Mouse (Mus musculus) ES-E14 (cell line): ENCODE measurements at regions not wholly inside any gene's neighbourhood (a gene's known extent, or its start where the extent isn't known, plus 50 kb on each side); places are given as distances from the start of the nearest gene placed in this dataset.

Experiments
- DNase-seq: peaks from one replicate; pipeline ENCODE4 v3.0.0-alpha.2; 2013; ENCODE audit warnings: low read depth, low spot score
- H3K27ac ChIP-seq: 2 replicates; pipeline ENCODE4 v1.5.1; 2012; ENCODE audit warnings: low read depth, mild to moderate bottlenecking, low read length, moderate library complexity, mixed read lengths; ENCODE audit not compliant: poor library complexity, insufficient read depth, severe bottlenecking
- H3K36me3 ChIP-seq: 2 replicates; pipeline ENCODE4 v1.6.1; 2012; ENCODE audit warnings: mild to moderate bottlenecking, low read length, moderate library complexity, mixed read lengths; ENCODE audit not compliant: control insufficient read depth, poor library complexity, insufficient read depth, severe bottlenecking
- H3K4me1 ChIP-seq, 2 experiments: fragments of 150-350 bp in 1 of 2; sonication (generic) in 1 of 2; 2 replicates each; pipeline ENCODE4 v1.6.1; 2012; ENCODE audit warnings: low read length in 2 of 2, mild to moderate bottlenecking in 1 of 2, mixed read lengths in 1 of 2; ENCODE audit not compliant: control insufficient read depth in 2 of 2, insufficient read depth in 2 of 2, poor library complexity in 1 of 2
- H3K4me3 ChIP-seq, 2 experiments: fragments of 150-350 bp in 1 of 2; sonication (generic) in 1 of 2; 2 replicates each; pipeline ENCODE4 v1.5.1; 2012; ENCODE audit warnings: low read length in 2 of 2, low read depth in 1 of 2, mild to moderate bottlenecking in 1 of 2, mixed read lengths in 1 of 2; ENCODE audit not compliant: insufficient read depth in 1 of 2, poor library complexity in 1 of 2, severe bottlenecking in 1 of 2
- H3K9ac ChIP-seq: 2 replicates; pipeline ENCODE4 v1.6.1; 2012; ENCODE audit warnings: low read depth, mild to moderate bottlenecking, low read length, mixed read lengths; ENCODE audit not compliant: poor library complexity, insufficient read depth, severe bottlenecking
- H3K9me3 ChIP-seq: fragments of 150-350 bp; sonication (generic); 2 replicates; pipeline ENCODE4 v1.6.1; 2012; ENCODE audit warnings: low read depth, mild to moderate bottlenecking, low read length; ENCODE audit not compliant: control insufficient read depth, insufficient read depth
- CHD2 ChIP-seq: IDR thresholded peaks from 2 replicates; pipeline ENCODE4 v1.6.1; 2014; ENCODE audit warnings: mild to moderate bottlenecking, low read depth, low read length, inconsistent platforms
- HCFC1 ChIP-seq: IDR thresholded peaks from 2 replicates; pipeline ENCODE4 v1.6.1; 2012; ENCODE audit warnings: low read length, inconsistent platforms, borderline replicate concordance; ENCODE audit not compliant: insufficient read depth
- MAFK ChIP-seq: IDR thresholded peaks from 2 replicates; pipeline ENCODE4 v1.6.1; 2014; ENCODE audit warnings: mild to moderate bottlenecking, low read depth, low read length, inconsistent platforms; ENCODE audit not compliant: insufficient read depth
- ZC3H11A ChIP-seq: IDR thresholded peaks from 2 replicates; pipeline ENCODE4 v1.6.1; 2012; ENCODE audit warnings: low read depth, mild to moderate bottlenecking, inconsistent platforms, low read length, borderline replicate concordance
- ZNF384 ChIP-seq: IDR thresholded peaks from 2 replicates; pipeline ENCODE4 v1.6.1; 2012; ENCODE audit warnings: low read depth, low read length, inconsistent platforms
- in situ Hi-C, 2 experiments: fragments of 600-800 bp; cut with MboI; formaldehyde crosslinking; loops; one replicate each; pipeline ENCODE4 v1.15.1; 2025; ENCODE audit warnings: low sequenced_read_pairs in 2 of 2, inconsistent platforms in 1 of 2; ENCODE audit not compliant: unreplicated experiment in 2 of 2

- no peaks in the 10 kb centered on the region for H3K9me3 ChIP-seq
- in situ Hi-C loops: no loop called here
- no peak overlapping the region for H3K9ac ChIP-seq
- H3K4me1 ChIP-seq: peaks cover 0 to 4% of the 10 kb centered on the region in 2 experiments; a peak in 2 of 4 replicates
- no peak for TF ChIP-seq CHD2
- TF ChIP-seq HCFC1: no peak
- no peak for TF ChIP-seq ZC3H11A
- no peak for DNase-seq
- H3K27ac ChIP-seq: no peak overlapping the region
- H3K36me3 ChIP-seq: no peaks in the 10 kb centered on the region
- H3K4me3 ChIP-seq: no peak overlapping the region
These were observed 1515.0 kb upstream of the Got2 start for GRCm38 (mm10) chr8:97403308-97403707.

- Histone ChIP-seq H3K27ac (no peak overlapping the region), H3K36me3 (no peaks in the 10 kb centered on the region), H3K9ac (no peak overlapping the region), H3K4me3 (no peak overlapping the region), H3K9me3 (no peaks in the 10 kb centered on the region), H3K4me1 (peaks cover 0 to 2% of the 10 kb centered on the region in 2 experiments; a peak in 1 of 4 replicates)
- no peak for TF ChIP-seq ZC3H11A
- TF ChIP-seq MAFK: no peak
- DNase-seq: no peak
- in situ Hi-C loops: no loop called here
These were observed 1509.0 kb upstream of the Got2 start for GRCm38 (mm10) chr8:97397327-97397719.

- Histone ChIP-seq H3K4me1 (peaks cover 0 to 2% of the 10 kb centered on the region in 2 experiments; a peak in 1 of 4 replicates), H3K9ac (no peak overlapping the region), H3K9me3 (no peaks in the 10 kb centered on the region), H3K36me3 (no peaks in the 10 kb centered on the region), H3K27ac (no peak overlapping the region), H3K4me3 (no peak overlapping the region)
- DNase-seq: peak; percentile 40
- in situ Hi-C loops: no loop called here
- TF ChIP-seq ZC3H11A (no peak), MAFK (no peak), ZNF384 (no peak), CHD2 (no peak), HCFC1 (no peak)
These were observed 1508.4 kb upstream of the Got2 start for GRCm38 (mm10) chr8:97396634-97397326.

GRCm38 (mm10) chr8:97389651-97390050 is 1501.3 kb upstream of the Got2 start:
- no peaks in the 10 kb centered on the region for H3K36me3 ChIP-seq
- no peak for DNase-seq
- peaks cover 0 to 3% of the 10 kb centered on the region in 2 experiments; a peak in 1 of 4 replicates for H3K4me1 ChIP-seq
- H3K4me3 ChIP-seq: no peak overlapping the region
- H3K27ac ChIP-seq: no peak overlapping the region
- no peak overlapping the region for H3K9ac ChIP-seq
- TF ChIP-seq ZC3H11A: no peak
- TF ChIP-seq MAFK: no peak
- no peak for TF ChIP-seq HCFC1
- no peak for TF ChIP-seq ZNF384
- no peak for TF ChIP-seq CHD2
- H3K9me3 ChIP-seq: no peaks in the 10 kb centered on the region
- in situ Hi-C loops: no loop called here

GRCm38 (mm10) chr8:97389149-97389548 is 1500.8 kb upstream of the Got2 start:
- Histone ChIP-seq H3K9ac (no peak overlapping the region), H3K27ac (no peak overlapping the region)
- TF ChIP-seq MAFK (no peak), CHD2 (no peak), ZNF384 (no peak), HCFC1 (no peak), ZC3H11A (no peak)

More at GRCm38 (mm10) chr8:97389149-97389548, 1500.8 kb upstream of the Got2 start:
- in situ Hi-C loops: no loop called here
- H3K4me3 ChIP-seq: no peak overlapping the region
- H3K9me3 ChIP-seq: no peaks in the 10 kb centered on the region
- peaks cover 0 to 3% of the 10 kb centered on the region in 2 experiments; a peak in 1 of 4 replicates for H3K4me1 ChIP-seq
- no peaks in the 10 kb centered on the region for H3K36me3 ChIP-seq
- no peak for DNase-seq
